Mouse (Mus musculus): ENCODE data around the gene Spns3.

GRCm38 (mm10) chr11:72494046-72494988 is 56.0 kb downstream of the Spns3 start:
- TF ChIP-seq ZKSCAN1 (IDR thresholded peaks at IDR 0.05; ENCODE audit: low read depth, low read length) = no peak
- TF ChIP-seq POLR2A (IDR thresholded peaks at IDR 0.05; ENCODE audit: control insufficient read depth in 1 of 2, insufficient read depth in 1 of 2, low read depth in 1 of 2, low read length in 2 of 2, poor library complexity in 1 of 2) = no peak
- no peak for TF ChIP-seq BHLHE40 (IDR thresholded peaks at IDR 0.05; ENCODE audit: borderline replicate concordance, low read depth, low read length)
- TF ChIP-seq CTCF (IDR thresholded peaks at IDR 0.05 in 2 of 3, conservative IDR thresholded peaks at IDR 0.05 in 1 of 3; ENCODE audit: control insufficient read depth in 1 of 3, insufficient read depth in 1 of 3, low read depth in 2 of 3, low read length in 3 of 3, poor library complexity in 1 of 3, severe bottlenecking in 1 of 3) = no peak
- TF ChIP-seq MYC (IDR thresholded peaks at IDR 0.05; ENCODE audit: low read depth, low read length) = no peak
- no peak for TF ChIP-seq NELFE (IDR thresholded peaks at IDR 0.05; ENCODE audit: low read depth, low read length)
- no peak for TF ChIP-seq GATA1 (IDR thresholded peaks at IDR 0.05; ENCODE audit: low read depth, low read length)

Measured in MEL (cell line).